Mouse (Mus musculus): ENCODE measurements around the gene Nudt1.
"Not testable (repeated sequence)": the region's sequence is repeated elsewhere in the genome, so short reads cannot be mapped to it uniquely, and the experiment has no call there.

The Nudt1 gene

GRCm38 (mm10) chr5:140342880-140343279 is 21.4 kb downstream of the Nudt1 start:
- no peak for DNase-seq (ENCODE audit: low spot score)

- no peak for DNase-seq (ENCODE audit: low spot score)
Measured at GRCm38 (mm10) chr5:140345244-140345643, 23.8 kb downstream of the Nudt1 start.

GRCm38 (mm10) chr5:140346050-140346449 is 24.6 kb downstream of the Nudt1 start:
- DNase-seq (ENCODE audit: low spot score): no peak

- no peak for DNase-seq (ENCODE audit: low spot score)
Measured at GRCm38 (mm10) chr5:140349882-140350281, 28.4 kb downstream of the Nudt1 start.

GRCm38 (mm10) chr5:140350731-140351497 is 29.5 kb downstream of the Nudt1 start:
- no peak for DNase-seq (ENCODE audit: low spot score)

- no peak for DNase-seq (ENCODE audit: low spot score)
Measured at GRCm38 (mm10) chr5:140352352-140352751, 30.9 kb downstream of the Nudt1 start.

- DNase-seq (ENCODE audit: low spot score): no peak
Measured at GRCm38 (mm10) chr5:140355934-140356333, 34.5 kb downstream of the Nudt1 start.

GRCm38 (mm10) chr5:140357466-140357865 is 36.0 kb downstream of the Nudt1 start:
- DNase-seq (ENCODE audit: low spot score): no peak

GRCm38 (mm10) chr5:140359930-140360674 is 38.6 kb downstream of the Nudt1 start:
- no peak for DNase-seq (ENCODE audit: low spot score)

GRCm38 (mm10) chr5:140364415-140364814 is 43.0 kb downstream of the Nudt1 start:
- DNase-seq (ENCODE audit: low spot score): no peak

- DNase-seq (ENCODE audit: low spot score): not testable (repeated sequence)
Measured at GRCm38 (mm10) chr5:140368126-140368525, 46.7 kb downstream of the Nudt1 start.

- DNase-seq (ENCODE audit: low spot score): no peak
Measured at GRCm38 (mm10) chr5:140368926-140369325, 47.5 kb downstream of the Nudt1 start.

- no peak for DNase-seq (ENCODE audit: low spot score)
Measured at GRCm38 (mm10) chr5:140369466-140369865, 48.0 kb downstream of the Nudt1 start.

GRCm38 (mm10) chr5:140370446-140371254 is 49.2 kb downstream of the Nudt1 start:
- DNase-seq (ENCODE audit: low spot score): no peak

- DNase-seq (ENCODE audit: low spot score): no peak
Measured at GRCm38 (mm10) chr5:140371671-140372070, 50.2 kb downstream of the Nudt1 start.

- no peak for DNase-seq (ENCODE audit: low spot score)
Measured at GRCm38 (mm10) chr5:140373711-140374110, 52.3 kb downstream of the Nudt1 start.

GRCm38 (mm10) chr5:140374226-140374625 is 52.8 kb downstream of the Nudt1 start:
- peak; percentile 21 for DNase-seq (ENCODE audit: low spot score)

GRCm38 (mm10) chr5:140375249-140375829 is 53.9 kb downstream of the Nudt1 start:
- DNase-seq (ENCODE audit: low spot score): no peak

- no peak for DNase-seq (ENCODE audit: low spot score)
Measured at GRCm38 (mm10) chr5:140378121-140378853, 56.8 kb downstream of the Nudt1 start.

- DNase-seq (ENCODE audit: low spot score): no peak
Measured at GRCm38 (mm10) chr5:140379299-140379698, 57.8 kb downstream of the Nudt1 start.

- no peak for DNase-seq (ENCODE audit: low spot score)
Measured at GRCm38 (mm10) chr5:140381156-140381555, 59.7 kb downstream of the Nudt1 start.
